Mouse (Mus musculus): ENCODE measurements around the gene Frmd7. TPM values are rescaled to one million over a fixed set of nuclear protein-coding genes. Genes with fewer than 3 reads are reported as not detected.

Frmd7 gene
- polyA plus RNA-seq, 1 experiment from 2014 or later = 0.11 TPM

DNA sequence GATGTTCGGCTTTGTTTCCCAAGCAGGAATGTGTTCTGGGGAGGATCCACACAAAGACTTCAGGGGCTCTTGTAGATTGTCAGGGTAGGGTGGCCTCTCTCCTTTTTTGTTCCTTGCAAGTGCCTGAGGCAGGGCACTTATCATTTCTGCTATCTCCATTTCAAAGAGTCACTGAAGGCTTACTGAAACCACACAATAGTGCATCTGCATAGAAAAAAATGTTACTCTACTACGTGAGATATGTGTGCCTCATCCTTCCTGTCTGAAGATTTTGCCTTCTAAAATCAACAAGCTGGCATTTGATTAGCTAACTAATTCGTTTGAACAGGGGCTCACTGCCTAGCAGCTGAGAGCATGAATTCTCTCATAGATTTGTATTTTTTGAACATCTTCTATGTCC is 12.2 kb downstream of the Frmd7 start:
- no peaks in the 10 kb centered on the region for H3K9me3 ChIP-seq (replicated peaks)
- 0 out of 2 replicates have a peak, but pooled peaks cover 16% of the 10 kb centered on the region for H3K4me1 ChIP-seq
- no peaks in the 10 kb centered on the region for H3K27me3 ChIP-seq (replicated peaks)
- H3K36me3 ChIP-seq = no peaks in the 10 kb centered on the region
- no peak overlapping the region for H3K4me3 ChIP-seq
- no peak for ATAC-seq
- H3K4me2 ChIP-seq = no peak overlapping the region
- no peak overlapping the region for H3K9ac ChIP-seq
- H3K27ac ChIP-seq = no peak overlapping the region
- 29% methylated on average over 3 of the region's 3 CpGs for WGBS (ENCODE audit: insufficient replicate concordance)

DNA sequence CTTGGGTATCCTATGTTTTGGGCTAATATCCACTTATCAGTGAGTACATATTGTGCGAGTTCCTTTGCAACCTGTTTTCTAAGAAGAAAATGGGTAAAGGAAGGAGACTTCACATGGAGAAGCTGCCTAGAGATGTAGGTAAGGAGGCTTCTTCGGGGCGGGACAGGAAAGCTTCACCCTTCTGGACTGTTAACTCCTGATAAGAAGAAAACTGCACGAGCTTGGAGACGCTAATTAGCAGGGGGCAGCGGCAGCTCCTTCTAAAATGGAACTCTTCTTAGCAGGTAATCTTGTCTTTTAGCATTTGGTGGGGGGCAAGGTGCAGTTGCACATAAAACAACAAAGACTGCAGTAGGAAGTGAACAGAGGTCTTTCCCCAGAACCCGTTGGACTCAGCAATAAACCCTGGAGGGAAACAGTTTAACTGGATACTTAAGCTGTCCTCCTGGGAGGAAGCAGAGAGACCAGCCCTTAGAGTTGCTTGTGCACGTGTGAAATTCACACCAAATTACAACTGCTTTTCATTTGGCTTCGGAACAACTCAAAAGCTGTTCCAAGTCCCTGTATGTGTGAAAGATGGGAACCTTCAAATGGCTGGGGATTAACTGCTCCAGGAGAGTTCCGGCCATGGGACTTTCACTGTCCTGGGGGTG is 15.5 kb downstream of the Frmd7 start:
- Histone ChIP-seq H3K4me1 (0 out of 2 replicates have a peak, but pooled peaks cover 20% of the 10 kb centered on the region), H3K9ac (no peak overlapping the region), H3K27me3 (replicated peaks) (no peaks in the 10 kb centered on the region), H3K4me3 (no peak overlapping the region), H3K4me2 (peak overlapping the region; percentile 47), H3K27ac (peak overlapping the region; percentile 51; the same call in 1 of the 2 replicates), H3K9me3 (replicated peaks) (no peaks in the 10 kb centered on the region), H3K36me3 (no peaks in the 10 kb centered on the region)
- 31% methylated on average over 10 of the region's 10 CpGs for WGBS (ENCODE audit: insufficient replicate concordance)
- ATAC-seq = peak; percentile 83

GRCm38 (mm10) chrX:50924629-50925364 is 17.7 kb downstream of the Frmd7 start:
- peak overlapping the region; percentile 21 for H3K4me3 ChIP-seq
- WGBS (ENCODE audit: insufficient replicate concordance) = 24% methylated on average over 18 of the region's 18 CpGs

DNA sequence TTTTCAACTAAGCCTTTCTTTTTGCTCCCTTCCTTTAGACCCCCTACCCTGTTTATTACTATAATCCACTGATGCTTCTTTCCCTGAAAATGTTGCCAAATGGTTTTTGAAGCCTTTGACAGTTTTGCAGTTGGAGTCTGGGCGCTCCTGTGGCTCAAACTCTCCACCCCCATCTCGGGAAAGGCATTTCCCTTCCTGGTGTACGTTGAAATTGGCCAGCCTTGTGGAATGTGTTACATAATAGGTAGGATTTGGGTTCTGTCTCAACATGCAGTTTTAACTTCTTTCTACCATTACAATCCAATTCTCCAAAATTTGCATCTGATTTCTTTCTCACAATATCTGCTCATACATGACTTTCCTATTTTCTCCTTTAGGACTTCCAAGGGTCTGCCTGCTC is 23.8 kb downstream of the Frmd7 start:
- 34% methylated on average over 3 of the region's 3 CpGs for WGBS (ENCODE audit: insufficient replicate concordance)
- Histone ChIP-seq H3K4me3 (no peak overlapping the region), H3K9me3 (replicated peaks) (no peaks in the 10 kb centered on the region), H3K9ac (no peak overlapping the region), H3K4me2 (no peak overlapping the region), H3K36me3 (no peaks in the 10 kb centered on the region), H3K27me3 (replicated peaks) (0 out of 2 replicates have a peak, but pooled peaks cover 4% of the 10 kb centered on the region), H3K4me1 (no peaks in the 10 kb centered on the region), H3K27ac (no peak overlapping the region)
- no peak for ATAC-seq

More at GRCm38 (mm10) chrX:50924629-50925364, 17.7 kb downstream of the Frmd7 start:
- no peaks in the 10 kb centered on the region for H3K9me3 ChIP-seq (replicated peaks)
- no peak overlapping the region for H3K27ac ChIP-seq
- peak overlapping the region; percentile 44 for H3K4me2 ChIP-seq
- H3K36me3 ChIP-seq = no peaks in the 10 kb centered on the region
- H3K4me1 ChIP-seq = 0 out of 2 replicates have a peak, but pooled peaks cover 16% of the 10 kb centered on the region
- no peak overlapping the region for H3K9ac ChIP-seq
- H3K27me3 ChIP-seq (replicated peaks) = no peaks in the 10 kb centered on the region
- ATAC-seq = no peak

DNA sequence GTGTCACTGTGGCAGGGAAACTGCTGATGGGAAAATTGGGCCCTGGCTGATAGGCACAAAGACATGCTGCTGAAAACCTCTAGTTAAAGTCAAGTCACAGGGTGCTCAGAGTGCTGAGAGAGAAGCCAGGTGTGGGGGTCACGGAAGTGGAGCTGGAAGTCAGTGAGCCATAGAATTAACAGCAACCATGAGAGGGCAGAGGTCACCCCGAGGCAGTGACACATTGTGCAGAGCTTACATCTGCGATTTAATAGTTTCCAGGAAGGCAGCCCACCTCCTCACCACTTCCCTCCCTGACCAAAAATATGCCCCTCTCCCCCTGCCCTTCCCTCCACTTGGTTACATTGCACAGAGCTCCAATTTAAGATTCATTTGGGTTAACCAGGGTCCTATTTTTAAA is 25.1 kb downstream of the Frmd7 start:
- Histone ChIP-seq H3K36me3 (no peaks in the 10 kb centered on the region), H3K27ac (no peak overlapping the region), H3K9me3 (replicated peaks) (no peaks in the 10 kb centered on the region), H3K4me3 (no peak overlapping the region), H3K4me1 (no peaks in the 10 kb centered on the region), H3K27me3 (replicated peaks) (0 out of 2 replicates have a peak, but pooled peaks cover 4% of the 10 kb centered on the region), H3K4me2 (no peak overlapping the region), H3K9ac (no peak overlapping the region)
- ATAC-seq = no peak
- WGBS (ENCODE audit: insufficient replicate concordance) = 48% methylated on average over 3 of the region's 3 CpGs

DNA sequence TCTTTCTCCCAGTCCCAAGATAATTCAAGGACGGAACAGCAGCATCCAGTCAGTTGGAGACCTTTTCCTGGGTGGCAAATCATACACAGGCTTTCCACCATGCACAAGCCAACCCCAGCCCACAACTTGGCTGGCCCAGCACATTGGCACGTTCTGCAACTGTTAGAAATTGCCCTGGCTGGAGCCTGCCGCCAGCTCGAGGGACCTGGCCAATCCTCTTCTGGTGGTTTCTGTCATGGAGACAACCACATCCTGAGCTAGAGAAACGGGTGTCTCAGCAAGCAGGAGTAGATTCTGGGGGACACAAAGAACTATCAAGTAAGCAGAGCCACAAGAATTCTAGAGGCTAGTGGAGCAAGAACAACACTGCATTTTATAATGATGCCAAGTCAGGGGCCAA is 32.6 kb downstream of the Frmd7 start:
- no peak overlapping the region for H3K4me3 ChIP-seq
- no peaks in the 10 kb centered on the region for H3K36me3 ChIP-seq
- 47% methylated on average over 5 of the region's 5 CpGs for WGBS (ENCODE audit: insufficient replicate concordance)
- ATAC-seq = no peak
- H3K9me3 ChIP-seq (replicated peaks) = no peaks in the 10 kb centered on the region
- H3K4me1 ChIP-seq = no peaks in the 10 kb centered on the region
- H3K27ac ChIP-seq = no peak overlapping the region
- 0 out of 2 replicates have a peak, but pooled peaks cover 3% of the 10 kb centered on the region for H3K27me3 ChIP-seq (replicated peaks)
- H3K4me2 ChIP-seq = no peak overlapping the region
- H3K9ac ChIP-seq = no peak overlapping the region

DNA sequence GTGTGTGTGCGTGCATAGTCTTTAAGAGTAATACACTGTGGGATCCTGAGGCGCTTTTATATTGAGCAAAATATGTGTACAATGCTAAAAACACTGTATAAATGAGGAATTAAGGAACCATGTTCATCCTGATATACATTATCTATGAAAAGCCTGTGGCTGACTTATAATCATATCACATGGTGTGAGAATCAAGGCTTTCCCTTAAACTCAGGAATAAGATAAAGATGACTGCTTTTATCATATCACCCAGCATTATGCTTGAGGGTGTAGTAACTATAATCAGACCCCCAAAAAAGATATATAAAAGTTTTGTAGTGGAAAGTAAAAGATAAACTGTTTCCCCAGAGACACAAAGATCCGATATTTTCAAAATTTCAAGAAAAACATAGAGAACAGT is 39.0 kb downstream of the Frmd7 start:
- WGBS (ENCODE audit: insufficient replicate concordance) = 71% methylated on average over 3 of the region's 3 CpGs
- ATAC-seq = no peak
- no peaks in the 10 kb centered on the region for H3K9me3 ChIP-seq (replicated peaks)

GRCm38 (mm10) chrX:50887999-50888398 is 54.5 kb downstream of the Frmd7 start:
- Histone ChIP-seq H3K27me3 (replicated peaks) (no peaks in the 10 kb centered on the region), H3K36me3 (no peaks in the 10 kb centered on the region), H3K4me3 (no peak overlapping the region), H3K27ac (no peak overlapping the region), H3K9me3 (replicated peaks) (no peaks in the 10 kb centered on the region), H3K4me1 (no peaks in the 10 kb centered on the region), H3K4me2 (no peak overlapping the region), H3K9ac (no peak overlapping the region)
- ATAC-seq = no peak
- WGBS (ENCODE audit: insufficient replicate concordance) = 78% methylated on average over 2 of the region's 2 CpGs

More for the DNA sequence above, 39.0 kb downstream of the Frmd7 start:
- H3K4me3 ChIP-seq = no peak overlapping the region
- H3K27me3 ChIP-seq (replicated peaks) = no peaks in the 10 kb centered on the region
- no peak overlapping the region for H3K27ac ChIP-seq
- H3K9ac ChIP-seq = no peak overlapping the region
- no peaks in the 10 kb centered on the region for H3K36me3 ChIP-seq
- no peaks in the 10 kb centered on the region for H3K4me1 ChIP-seq
- H3K4me2 ChIP-seq = no peak overlapping the region

- H3K9ac ChIP-seq = no peak overlapping the region
- ATAC-seq = no peak
- 63% methylated on average over 6 of the region's 6 CpGs for WGBS (ENCODE audit: insufficient replicate concordance)
- no peak overlapping the region for H3K27ac ChIP-seq
- no peak overlapping the region for H3K4me2 ChIP-seq
- no peak overlapping the region for H3K4me3 ChIP-seq
- H3K36me3 ChIP-seq = no peaks in the 10 kb centered on the region
- no peaks in the 10 kb centered on the region for H3K4me1 ChIP-seq
- no peaks in the 10 kb centered on the region for H3K9me3 ChIP-seq (replicated peaks)
- no peaks in the 10 kb centered on the region for H3K27me3 ChIP-seq (replicated peaks)
Measured at GRCm38 (mm10) chrX:50874246-50875002, 68.1 kb downstream of the Frmd7 start.

- no peak for ATAC-seq
- no peak overlapping the region for H3K4me2 ChIP-seq
- no peaks in the 10 kb centered on the region for H3K4me1 ChIP-seq
- no peak overlapping the region for H3K9ac ChIP-seq
- no peaks in the 10 kb centered on the region for H3K9me3 ChIP-seq (replicated peaks)
- 47% methylated on average over 5 of the region's 5 CpGs for WGBS (ENCODE audit: insufficient replicate concordance)
- no peak overlapping the region for H3K27ac ChIP-seq
- H3K27me3 ChIP-seq (replicated peaks) = no peaks in the 10 kb centered on the region
- H3K4me3 ChIP-seq = no peak overlapping the region
- no peaks in the 10 kb centered on the region for H3K36me3 ChIP-seq
Measured at GRCm38 (mm10) chrX:50864734-50865133, 77.8 kb downstream of the Frmd7 start.

DNA sequence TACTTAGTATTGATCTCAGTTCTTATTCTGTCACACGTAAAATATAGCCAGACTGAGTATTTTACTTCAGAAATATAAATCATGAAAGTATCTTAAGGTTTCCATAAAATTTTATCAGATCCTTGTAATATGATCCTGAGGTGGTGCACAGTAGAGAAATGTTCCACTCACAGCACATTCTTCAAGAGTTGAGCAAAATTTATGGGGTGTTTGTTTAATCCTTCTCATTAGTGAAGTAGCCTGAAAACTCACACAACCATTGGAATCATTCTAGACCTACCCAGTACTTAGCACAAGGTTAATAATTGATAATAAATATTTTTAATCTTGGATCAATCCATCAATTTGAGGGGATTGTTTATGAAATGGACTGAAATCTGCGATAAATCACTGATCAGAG is 78.7 kb downstream of the Frmd7 start:
- H3K27me3 ChIP-seq (replicated peaks) = no peaks in the 10 kb centered on the region
- 65% methylated on average over 2 of the region's 2 CpGs for WGBS (ENCODE audit: insufficient replicate concordance)
- H3K4me2 ChIP-seq = no peak overlapping the region
- no peaks in the 10 kb centered on the region for H3K36me3 ChIP-seq
- H3K9ac ChIP-seq = no peak overlapping the region
- no peak for ATAC-seq
- no peak overlapping the region for H3K27ac ChIP-seq
- H3K9me3 ChIP-seq (replicated peaks) = no peaks in the 10 kb centered on the region
- H3K4me3 ChIP-seq = no peak overlapping the region
- H3K4me1 ChIP-seq = no peaks in the 10 kb centered on the region
